Mouse (Mus musculus): ENCODE results near the gene Prlh. TPM values are rescaled to one million over a fixed set of nuclear protein-coding genes. Genes with fewer than 3 reads are reported as not detected.
A peak's percentile ranks its signal among the peaks of the same experiment; 100 is the strongest.

Prlh gene
- total RNA-seq, 2 experiments from 2014 or later: not detected

- DNase-seq: no peak
These were observed 3.6 kb upstream of the Prlh start for GRCm38 (mm10) chr1:90949309-90949708.

GRCm38 (mm10) chr1:90951670-90952069 lies 1.2 kb upstream of the Prlh start:
- DNase-seq: peak; percentile 45 to 57
- intact Hi-C loops (cut with DNase I): no loop called here

More at GRCm38 (mm10) chr1:90949309-90949708, 3.6 kb upstream of the Prlh start:
- intact Hi-C loops (cut with DNase I): no loop called here

GRCm38 (mm10) chr1:90953688-90954087 lies 780 bp downstream of the Prlh start:
- intact Hi-C loops (cut with DNase I): no loop called here

GRCm38 (mm10) chr1:90956245-90957096 lies 3.6 kb downstream of the Prlh start:
- intact Hi-C loops (cut with DNase I): loop anchor here (1.0 to 2.0 kb wide), 4 partner anchors 28 to 896 kb away; no protein-coding TSS in a partner anchor
- peak; percentile 71 to 81 for DNase-seq

More at GRCm38 (mm10) chr1:90953688-90954087, 780 bp downstream of the Prlh start:
- DNase-seq: no peak

- intact Hi-C loops (cut with DNase I): no loop called here
These were observed 9.6 kb downstream of the Prlh start for GRCm38 (mm10) chr1:90962526-90962925.

GRCm38 (mm10) chr1:90962994-90963393 lies 10.1 kb downstream of the Prlh start:
- intact Hi-C loops (cut with DNase I): no loop called here
- no peak for DNase-seq

More at GRCm38 (mm10) chr1:90962526-90962925, 9.6 kb downstream of the Prlh start:
- no peak for DNase-seq

- intact Hi-C loops (cut with DNase I): no loop called here
- DNase-seq: peak; percentile 84 to 88
These were observed 14.7 kb downstream of the Prlh start for GRCm38 (mm10) chr1:90967583-90967982.

- DNase-seq: no peak
- intact Hi-C loops (cut with DNase I): no loop called here
These were observed 15.7 kb downstream of the Prlh start for GRCm38 (mm10) chr1:90968649-90969048.

GRCm38 (mm10) chr1:90969347-90969784 lies 16.5 kb downstream of the Prlh start, which contains the start of gene Rab17:
Gene Rab17 (minus strand): TSS chr1:90969661.
- DNase-seq: no peak
- intact Hi-C loops (cut with DNase I): no loop called here

- no peak for DNase-seq
- intact Hi-C loops (cut with DNase I): loop anchor here (5.0 to 10.0 kb wide), 5 partner anchors 47 to 267 kb away; no protein-coding TSS in a partner anchor
These were observed 17.0 kb downstream of the Prlh start for GRCm38 (mm10) chr1:90969881-90970390.

- intact Hi-C loops (cut with DNase I): loop anchor here (1.0 to 10.0 kb wide), 6 partner anchors 44 to 264 kb away; no protein-coding TSS in a partner anchor
- peak; percentile 97 to 99 for DNase-seq
These were observed 20.1 kb downstream of the Prlh start for GRCm38 (mm10) chr1:90972911-90973573.

- no peak for DNase-seq
- intact Hi-C loops (cut with DNase I): loop anchor here (1.0 to 10.0 kb wide), 6 partner anchors 44 to 264 kb away; no protein-coding TSS in a partner anchor
These were observed 20.6 kb downstream of the Prlh start for GRCm38 (mm10) chr1:90973574-90973911.

GRCm38 (mm10) chr1:90974906-90975649 lies 22.2 kb downstream of the Prlh start:
- intact Hi-C loops (cut with DNase I): loop anchor here (5.0 to 10.0 kb wide), 5 partner anchors 42 to 262 kb away; no protein-coding TSS in a partner anchor
- peak; percentile 62 for DNase-seq

- no peak for DNase-seq
- intact Hi-C loops (cut with DNase I): loop anchor here (10.0 kb wide), 1 partner anchor 239 kb away; no protein-coding TSS in a partner anchor
These were observed 23.1 kb downstream of the Prlh start for GRCm38 (mm10) chr1:90975960-90976359.

GRCm38 (mm10) chr1:90980638-90981330 lies 27.9 kb downstream of the Prlh start:
- DNase-seq: peak in 1 of 2 experiments; percentile 55
- intact Hi-C loops (cut with DNase I): no loop called here

- intact Hi-C loops (cut with DNase I): no loop called here
- DNase-seq: no peak
These were observed 28.4 kb downstream of the Prlh start for GRCm38 (mm10) chr1:90981346-90981745.

- no peak for DNase-seq
- intact Hi-C loops (cut with DNase I): loop anchor here (2.0 kb wide), 1 partner anchor 13 kb away; no protein-coding TSS in a partner anchor
These were observed 43.0 kb downstream of the Prlh start for GRCm38 (mm10) chr1:90995916-90996315.

GRCm38 (mm10) chr1:90997136-90997535 lies 44.2 kb downstream of the Prlh start:
- intact Hi-C loops (cut with DNase I): loop anchor here (2.0 kb wide), 1 partner anchor 14 kb away; no protein-coding TSS in a partner anchor
- DNase-seq: no peak

GRCm38 (mm10) chr1:90997641-90998040 lies 44.7 kb downstream of the Prlh start:
- DNase-seq: no peak
- intact Hi-C loops (cut with DNase I): loop anchor here (2.0 kb wide), 1 partner anchor 15 kb away; no protein-coding TSS in a partner anchor

Data from heart, postnatal 10 days (tissue).